Mouse (Mus musculus) stomach, postnatal 0 days (tissue): Measurements from ENCODE around the gene Cacna1b. TPM values are rescaled to one million over a fixed set of nuclear protein-coding genes. Genes with fewer than 3 reads are reported as not detected.

Experiments
- ATAC-seq: fragments of 200-750 bp; cut with Nextera tagmentation; 2 replicates; pipeline ENCODE4 v1.8.0; 2017; ENCODE audit not compliant: low FRiP score, low TSS enrichment
- DNase-seq: peaks from one replicate; pipeline ENCODE4 v3.0.0-alpha.2; 2016; ENCODE audit warnings: low spot score
- H3K27ac ChIP-seq: fragments of 300-500 bp; sonication (generic); replicated peaks from 2 replicates; pipeline ENCODE4 v1.5.1; 2014; ENCODE audit warnings: mild to moderate bottlenecking, control low read depth
- H3K27me3 ChIP-seq: fragments of 300-500 bp; sonication (generic); 2 replicates; pipeline ENCODE4 v1.6.1; 2014; ENCODE audit warnings: low read length; ENCODE audit not compliant: control insufficient read depth, insufficient read depth
- H3K36me3 ChIP-seq: fragments of 300-500 bp; sonication (generic); 2 replicates; pipeline ENCODE4 v1.6.1; 2014; ENCODE audit warnings: low read length, mixed read lengths; ENCODE audit not compliant: control insufficient read depth, insufficient read depth
- H3K4me1 ChIP-seq: fragments of 300-500 bp; sonication (generic); replicated peaks from 2 replicates; pipeline ENCODE4 v1.6.1; 2014; ENCODE audit warnings: antibody characterized with exemption; ENCODE audit not compliant: control insufficient read depth, insufficient read depth
- H3K4me2 ChIP-seq: fragments of 300-500 bp; sonication (generic); replicated peaks from 2 replicates; pipeline ENCODE4 v1.6.1; 2014; ENCODE audit warnings: low read depth, mild to moderate bottlenecking, control low read depth, moderate library complexity
- H3K4me3 ChIP-seq: fragments of 300-500 bp; sonication (generic); 2 replicates; pipeline ENCODE4 v1.5.1; 2014; ENCODE audit warnings: low read depth, low read length, control low read depth
- H3K9ac ChIP-seq: fragments of 300-500 bp; sonication (generic); 2 replicates; pipeline ENCODE4 v1.6.1; 2014; ENCODE audit warnings: mild to moderate bottlenecking, low read length, control low read depth, mixed read lengths
- H3K9me3 ChIP-seq: fragments of 300-500 bp; sonication (generic); 2 replicates; pipeline ENCODE4 v1.6.1; 2016; ENCODE audit warnings: low read length; ENCODE audit not compliant: control insufficient read depth
- CTCF ChIP-seq: IDR thresholded peaks from 2 replicates; pipeline ENCODE4 v1.5.1; 2016; ENCODE audit warnings: antibody characterized with exemption, low read depth, mild to moderate bottlenecking, moderate library complexity
- EP300 ChIP-seq: optimal IDR thresholded peaks from 2 replicates; pipeline ENCODE3; 2016; ENCODE audit warnings: antibody characterized with exemption
- WGBS: fragments of 180-500 bp; shearing (Covaris S2); extraction: QIAGEN DNeasy Blood & Tissue Kit; methylation state at CpG from one replicate; pipeline ENCODE4 v1.1.7; 2014; 5-methylcytosine and 5-hydroxymethylcytosine counted together
- polyA plus RNA-seq: library from polyadenylated mRNA; unstranded; fragments of >200 nt; fragmentation: Nextera tagmentation; extraction: Ambion mirVana; gene quantifications from 2 replicates; pipeline ENCODE4 v1.2.1, GENCODE M21; 2015

Cacna1b gene
- polyA plus RNA-seq, 1 experiment from 2014 or later = 0.87 TPM

DNA sequence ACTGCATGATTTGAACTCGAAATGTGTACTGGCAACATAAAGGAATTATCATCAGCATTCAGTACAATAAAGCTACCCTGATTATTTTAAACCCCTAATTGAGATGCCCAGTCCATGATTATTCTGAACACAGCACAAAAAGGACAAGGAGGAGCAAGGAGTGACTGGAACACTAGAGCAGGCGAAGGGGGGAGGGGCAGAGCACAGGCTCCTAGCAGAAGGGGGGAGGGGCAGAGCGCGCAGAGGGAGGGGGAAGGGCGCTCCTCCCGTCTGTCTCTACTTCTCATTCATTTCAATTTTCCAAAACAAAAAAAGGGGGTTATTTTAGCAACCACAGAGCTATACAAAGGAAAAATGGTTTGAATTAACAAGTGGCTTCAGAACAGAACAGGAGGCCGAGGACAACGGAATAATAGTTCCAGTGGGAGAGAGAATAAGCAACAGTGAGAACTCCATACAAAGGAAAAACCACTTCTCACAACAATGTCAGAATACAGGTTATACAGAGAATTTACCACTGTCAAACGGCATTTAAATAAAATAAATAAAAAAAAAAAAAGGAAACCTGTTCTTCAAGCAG is 98.2 kb downstream of the Cacna1b start:
- WGBS = 36% methylated on average over 9 of the region's 9 CpGs
- Histone ChIP-seq H3K9me3 (no peaks in the 10 kb centered on the region), H3K4me3 (no peak overlapping the region), H3K27ac (no peak overlapping the region), H3K36me3 (no peaks in the 10 kb centered on the region), H3K27me3 (no peaks in the 10 kb centered on the region), H3K9ac (no peak overlapping the region), H3K4me2 (no peak overlapping the region), H3K4me1 (no peaks in the 10 kb centered on the region)
- no peak for ATAC-seq
- DNase-seq = peak; percentile 27
- no peak for TF ChIP-seq EP300
- no peak for TF ChIP-seq CTCF

DNA sequence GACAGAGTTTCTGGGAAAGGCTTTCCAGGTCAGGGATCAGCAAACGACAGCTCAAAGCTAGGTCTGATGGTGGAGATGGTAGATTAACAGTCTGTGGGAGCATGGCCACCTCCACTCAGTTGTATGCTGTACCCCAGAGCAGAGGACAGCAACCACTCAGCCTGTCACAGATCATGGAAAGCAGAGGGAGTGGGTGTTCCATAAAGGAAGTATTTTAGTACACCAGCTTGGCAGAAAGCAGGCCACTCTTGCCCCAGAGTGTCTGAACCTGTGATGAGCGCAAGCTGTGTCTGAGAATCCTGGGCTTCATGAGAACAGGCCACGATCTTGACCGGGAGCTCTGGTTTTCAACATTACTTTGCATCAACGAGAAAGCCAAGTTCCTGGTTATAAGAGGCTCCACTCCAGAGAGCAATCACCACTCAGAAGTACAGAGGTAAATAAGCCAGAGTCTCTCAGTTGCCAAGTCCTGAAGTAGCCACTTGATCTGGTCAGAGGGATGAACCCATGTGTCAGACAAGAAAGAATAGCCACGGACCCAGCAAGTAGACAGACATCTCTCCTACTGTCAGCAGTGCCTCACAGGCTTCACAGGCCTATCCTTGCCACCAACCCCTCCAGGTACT is 103.7 kb downstream of the Cacna1b start:
- ATAC-seq (no peak), DNase-seq (no peak)
- H3K27ac ChIP-seq = no peak overlapping the region
- H3K9me3 ChIP-seq = no peaks in the 10 kb centered on the region
- no peaks in the 10 kb centered on the region for H3K4me1 ChIP-seq
- H3K27me3 ChIP-seq = no peaks in the 10 kb centered on the region
- no peaks in the 10 kb centered on the region for H3K36me3 ChIP-seq
- H3K4me3 ChIP-seq = no peak overlapping the region
- no peak overlapping the region for H3K4me2 ChIP-seq
- TF ChIP-seq CTCF = no peak
- no peak for TF ChIP-seq EP300
- 78% methylated on average over 6 of the region's 6 CpGs for WGBS
- H3K9ac ChIP-seq = no peak overlapping the region

DNA sequence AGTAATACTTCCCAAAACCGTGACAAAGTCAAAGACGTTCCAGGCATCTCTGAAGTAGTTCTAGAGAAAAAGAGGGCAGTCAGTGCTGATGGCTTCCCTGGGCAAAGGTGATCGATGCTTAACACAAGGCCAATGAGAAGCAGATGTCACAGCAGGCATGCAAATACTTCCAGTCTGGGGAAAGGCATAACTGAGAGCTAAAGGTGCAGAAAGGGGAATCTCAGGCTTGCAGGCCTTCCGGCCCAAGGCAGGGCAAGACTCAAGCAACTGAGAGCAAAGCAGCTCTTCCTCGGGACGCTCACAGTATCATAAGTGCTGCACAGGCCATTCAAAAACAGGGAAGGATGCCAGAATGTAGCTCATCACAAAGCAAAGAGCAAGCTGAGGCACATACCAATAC is 114.4 kb downstream of the Cacna1b start:
- Histone ChIP-seq H3K27me3 (no peaks in the 10 kb centered on the region), H3K9me3 (no peaks in the 10 kb centered on the region), H3K9ac (no peak overlapping the region), H3K27ac (no peak overlapping the region), H3K36me3 (no peaks in the 10 kb centered on the region), H3K4me2 (no peak overlapping the region), H3K4me1 (no peaks in the 10 kb centered on the region), H3K4me3 (no peak overlapping the region)
- DNase-seq = no peak
- ATAC-seq = no peak
- no peak for TF ChIP-seq CTCF
- TF ChIP-seq EP300 = no peak
- WGBS = 83% methylated on average over 6 of the region's 6 CpGs

DNA sequence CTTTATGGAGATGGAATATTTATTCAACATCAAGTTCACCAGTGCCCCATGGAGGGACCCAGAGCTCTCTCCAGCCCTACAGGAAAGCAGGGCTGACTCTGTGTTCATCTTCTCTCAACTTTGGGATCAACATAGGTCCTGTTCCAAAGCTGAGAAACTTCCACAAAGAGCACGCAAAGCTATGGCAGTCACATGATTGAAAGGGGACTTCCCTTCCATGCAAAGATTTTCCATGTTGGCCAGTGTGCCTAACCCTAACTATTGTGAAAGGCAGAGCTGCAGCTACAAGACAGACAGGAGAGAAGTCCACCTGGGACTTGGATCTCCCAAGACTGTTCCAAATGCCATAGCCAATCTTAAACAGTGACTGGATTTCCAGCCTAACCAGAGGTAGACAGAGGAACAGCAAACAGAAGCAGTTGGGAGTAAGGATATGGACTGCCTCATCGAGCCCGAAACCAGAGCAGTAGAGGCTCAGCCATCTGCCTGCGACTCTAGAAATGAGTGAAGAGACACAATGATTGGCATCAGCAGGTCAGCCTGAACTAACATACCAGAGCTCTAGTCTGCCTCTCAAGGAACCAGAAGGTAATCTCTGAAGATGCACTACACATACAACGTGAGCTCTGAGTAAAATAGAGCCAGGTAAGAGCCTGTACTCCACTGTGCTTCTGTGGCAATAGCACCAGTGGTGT is 116.4 kb downstream of the Cacna1b start:
- Histone ChIP-seq H3K9ac (no peak overlapping the region), H3K4me2 (no peak overlapping the region), H3K9me3 (no peaks in the 10 kb centered on the region), H3K4me3 (no peak overlapping the region), H3K36me3 (no peaks in the 10 kb centered on the region), H3K27ac (no peak overlapping the region), H3K4me1 (no peaks in the 10 kb centered on the region), H3K27me3 (no peaks in the 10 kb centered on the region)
- TF ChIP-seq EP300 (no peak), CTCF (no peak)
- DNase-seq (no peak), ATAC-seq (no peak)
- WGBS = 93% methylated on average over 5 of the region's 5 CpGs

DNA sequence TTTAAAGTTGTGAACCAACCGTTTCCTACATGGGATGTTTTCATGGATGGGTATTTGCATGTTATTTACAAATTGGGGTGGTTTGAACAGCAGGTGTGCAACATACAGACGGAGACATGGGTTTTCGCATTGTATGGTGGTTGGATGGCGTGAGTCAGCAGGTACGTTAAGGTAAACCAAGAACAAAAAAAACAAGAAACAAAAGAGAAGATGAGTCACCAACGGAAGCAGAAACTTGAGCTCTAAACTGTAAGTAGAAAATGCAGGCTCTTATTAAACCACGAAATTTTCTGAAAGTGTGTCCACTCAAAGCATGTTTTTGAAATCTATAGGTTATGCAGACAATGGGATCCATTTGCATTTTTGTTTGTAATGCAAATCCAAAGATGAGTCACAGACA is 120.1 kb downstream of the Cacna1b start:
- Histone ChIP-seq H3K27me3 (no peaks in the 10 kb centered on the region), H3K36me3 (no peaks in the 10 kb centered on the region), H3K9me3 (no peaks in the 10 kb centered on the region), H3K4me3 (no peak overlapping the region), H3K4me1 (no peaks in the 10 kb centered on the region), H3K4me2 (no peak overlapping the region), H3K27ac (no peak overlapping the region), H3K9ac (no peak overlapping the region)
- DNase-seq = no peak
- 77% methylated on average over 7 of the region's 7 CpGs for WGBS
- no peak for TF ChIP-seq CTCF
- no peak for TF ChIP-seq EP300
- ATAC-seq = no peak
